Mouse (Mus musculus): ENCODE measurements around the gene A830018L16Rik. TPM values are rescaled to one million over a fixed set of nuclear protein-coding genes. Genes with fewer than 3 reads are reported as not detected.

The A830018L16Rik gene
- polyA plus RNA-seq, 1 experiment, result 0.14 TPM

GRCm38 (mm10) chr1:11881706-11882105 is 467.8 kb downstream of the A830018L16Rik start:
- no peaks in the 10 kb centered on the region for H3K4me1 ChIP-seq (ENCODE audit: control insufficient read depth, insufficient read depth, insufficient read length)
- no peak overlapping the region for H3K4me3 ChIP-seq (ENCODE audit: extremely low read depth, insufficient read depth, insufficient read length)
- H3K27ac ChIP-seq (ENCODE audit: insufficient read depth, low read length), result no peak overlapping the region
- 13% methylated on average over 2 of the region's 2 CpGs for WGBS
- no peaks in the 10 kb centered on the region for H3K27me3 ChIP-seq (ENCODE audit: control insufficient read depth, insufficient read depth, low read length)
- TF ChIP-seq POLR2A (IDR thresholded peaks at IDR 0.05; ENCODE audit: low read depth, low read length), result no peak
- no peak for TF ChIP-seq CTCF (IDR thresholded peaks at IDR 0.05; ENCODE audit: extremely low read depth, insufficient read depth, insufficient read length, insufficient replicate concordance)
- no peaks in the 10 kb centered on the region for H3K36me3 ChIP-seq (ENCODE audit: control insufficient read depth, insufficient read depth, low read length)
- no peak for DNase-seq (ENCODE audit: low read depth in 1 of 2, low spot score in 2 of 2)

GRCm38 (mm10) chr1:11895715-11896114 is 481.8 kb downstream of the A830018L16Rik start:
- TF ChIP-seq POLR2A (IDR thresholded peaks at IDR 0.05; ENCODE audit: low read depth, low read length), result no peak
- H3K4me1 ChIP-seq (ENCODE audit: control insufficient read depth, insufficient read depth, insufficient read length), result no peaks in the 10 kb centered on the region
- 87% methylated on average over 3 of the region's 3 CpGs for WGBS
- no peaks in the 10 kb centered on the region for H3K36me3 ChIP-seq (ENCODE audit: control insufficient read depth, insufficient read depth, low read length)
- H3K4me3 ChIP-seq (ENCODE audit: extremely low read depth, insufficient read depth, insufficient read length), result no peak overlapping the region
- no peaks in the 10 kb centered on the region; the same call in 1 of the 2 replicates for H3K27me3 ChIP-seq (ENCODE audit: control insufficient read depth, insufficient read depth, low read length)
- H3K27ac ChIP-seq (ENCODE audit: insufficient read depth, low read length), result no peak overlapping the region
- DNase-seq (ENCODE audit: low read depth in 1 of 2, low spot score in 2 of 2), result no peak

- Histone ChIP-seq H3K27me3 (ENCODE audit: control insufficient read depth, insufficient read depth, low read length) (no peaks in the 10 kb centered on the region), H3K4me1 (ENCODE audit: control insufficient read depth, insufficient read depth, insufficient read length) (no peaks in the 10 kb centered on the region), H3K4me3 (ENCODE audit: extremely low read depth, insufficient read depth, insufficient read length) (no peak overlapping the region), H3K27ac (ENCODE audit: insufficient read depth, low read length) (no peak overlapping the region), H3K36me3 (ENCODE audit: control insufficient read depth, insufficient read depth, low read length) (no peaks in the 10 kb centered on the region)
- DNase-seq (ENCODE audit: low read depth in 1 of 2, low spot score in 2 of 2), result no peak
- TF ChIP-seq CTCF (IDR thresholded peaks at IDR 0.05; ENCODE audit: extremely low read depth, insufficient read depth, insufficient read length, insufficient replicate concordance) (no peak), POLR2A (IDR thresholded peaks at IDR 0.05; ENCODE audit: low read depth, low read length) (no peak)
Observed at GRCm38 (mm10) chr1:11915873-11916272, 502.0 kb downstream of the A830018L16Rik start.

- H3K4me1 ChIP-seq (ENCODE audit: control insufficient read depth, insufficient read depth, insufficient read length), result no peaks in the 10 kb centered on the region
- DNase-seq (ENCODE audit: low read depth in 1 of 2, low spot score in 2 of 2), result no peak
- H3K27me3 ChIP-seq (ENCODE audit: control insufficient read depth, insufficient read depth, low read length), result no peaks in the 10 kb centered on the region
- 71% methylated on average over 9 of the region's 9 CpGs for WGBS
- TF ChIP-seq CTCF (IDR thresholded peaks at IDR 0.05; ENCODE audit: extremely low read depth, insufficient read depth, insufficient read length, insufficient replicate concordance) (no peak), POLR2A (IDR thresholded peaks at IDR 0.05; ENCODE audit: low read depth, low read length) (no peak)
- H3K36me3 ChIP-seq (ENCODE audit: control insufficient read depth, insufficient read depth, low read length), result no peaks in the 10 kb centered on the region
- no peak overlapping the region for H3K4me3 ChIP-seq (ENCODE audit: extremely low read depth, insufficient read depth, insufficient read length)
- no peak overlapping the region for H3K27ac ChIP-seq (ENCODE audit: insufficient read depth, low read length)
Observed at GRCm38 (mm10) chr1:11936984-11937383, 523.1 kb downstream of the A830018L16Rik start.

- no peaks in the 10 kb centered on the region for H3K27me3 ChIP-seq (ENCODE audit: control insufficient read depth, insufficient read depth, low read length)
- WGBS, result 84% methylated on average over 2 of the region's 2 CpGs
- no peak overlapping the region for H3K4me3 ChIP-seq (ENCODE audit: extremely low read depth, insufficient read depth, insufficient read length)
- no peaks in the 10 kb centered on the region for H3K36me3 ChIP-seq (ENCODE audit: control insufficient read depth, insufficient read depth, low read length)
- TF ChIP-seq POLR2A (IDR thresholded peaks at IDR 0.05; ENCODE audit: low read depth, low read length), result no peak
- TF ChIP-seq CTCF (IDR thresholded peaks at IDR 0.05; ENCODE audit: extremely low read depth, insufficient read depth, insufficient read length, insufficient replicate concordance), result no peak
- no peaks in the 10 kb centered on the region for H3K4me1 ChIP-seq (ENCODE audit: control insufficient read depth, insufficient read depth, insufficient read length)
- DNase-seq (ENCODE audit: low read depth in 1 of 2, low spot score in 2 of 2), result no peak
- no peak overlapping the region for H3K27ac ChIP-seq (ENCODE audit: insufficient read depth, low read length)
Observed at GRCm38 (mm10) chr1:11959421-11960206, 545.7 kb downstream of the A830018L16Rik start.

GRCm38 (mm10) chr1:11982590-11983136 is 568.8 kb downstream of the A830018L16Rik start:
- no peak for DNase-seq (ENCODE audit: low read depth in 1 of 2, low spot score in 2 of 2)
- TF ChIP-seq POLR2A (IDR thresholded peaks at IDR 0.05; ENCODE audit: low read depth, low read length) (no peak), CTCF (IDR thresholded peaks at IDR 0.05; ENCODE audit: extremely low read depth, insufficient read depth, insufficient read length, insufficient replicate concordance) (no peak)
- WGBS, result 77% methylated on average over 4 of the region's 4 CpGs

GRCm38 (mm10) chr1:11990011-11990410 is 576.1 kb downstream of the A830018L16Rik start:
- Histone ChIP-seq H3K4me1 (ENCODE audit: control insufficient read depth, insufficient read depth, insufficient read length) (no peaks in the 10 kb centered on the region), H3K36me3 (ENCODE audit: control insufficient read depth, insufficient read depth, low read length) (no peaks in the 10 kb centered on the region), H3K27ac (ENCODE audit: insufficient read depth, low read length) (no peak overlapping the region), H3K27me3 (ENCODE audit: control insufficient read depth, insufficient read depth, low read length) (no peaks in the 10 kb centered on the region), H3K4me3 (ENCODE audit: extremely low read depth, insufficient read depth, insufficient read length) (no peak overlapping the region)
- no peak for DNase-seq (ENCODE audit: low read depth in 1 of 2, low spot score in 2 of 2)
- TF ChIP-seq CTCF (IDR thresholded peaks at IDR 0.05; ENCODE audit: extremely low read depth, insufficient read depth, insufficient read length, insufficient replicate concordance) (no peak), POLR2A (IDR thresholded peaks at IDR 0.05; ENCODE audit: low read depth, low read length) (no peak)
- 64% methylated on average over 3 of the region's 3 CpGs for WGBS

More at GRCm38 (mm10) chr1:11982590-11983136, 568.8 kb downstream of the A830018L16Rik start:
- H3K4me1 ChIP-seq (ENCODE audit: control insufficient read depth, insufficient read depth, insufficient read length), result no peaks in the 10 kb centered on the region
- no peak overlapping the region for H3K4me3 ChIP-seq (ENCODE audit: extremely low read depth, insufficient read depth, insufficient read length)
- H3K27ac ChIP-seq (ENCODE audit: insufficient read depth, low read length), result no peak overlapping the region
- no peaks in the 10 kb centered on the region for H3K36me3 ChIP-seq (ENCODE audit: control insufficient read depth, insufficient read depth, low read length)
- no peaks in the 10 kb centered on the region for H3K27me3 ChIP-seq (ENCODE audit: control insufficient read depth, insufficient read depth, low read length)

All from spleen, adult 2 months (tissue).